Mouse (Mus musculus) brown adipose tissue, adult 24 weeks (tissue): ENCODE results near the gene Psg22. TPM values are rescaled to one million over a fixed set of nuclear protein-coding genes. Genes with fewer than 3 reads are reported as not detected.
"Not testable (repeated sequence)": the region's sequence is repeated elsewhere in the genome, so short reads cannot be mapped to it uniquely, and the experiment has no call there.

ENCODE experiments used
- H3K27ac ChIP-seq: fragments of 200-500 bp; replicated peaks from 2 replicates; pipeline ENCODE4 v1.5.1; 2012; ENCODE audit warnings: low read depth, mild to moderate bottlenecking, low read length
- H3K4me1 ChIP-seq: fragments of 200-500 bp; 2 replicates; pipeline ENCODE4 v1.6.1; 2012; ENCODE audit warnings: low read length, mixed read lengths; ENCODE audit not compliant: control insufficient read depth, insufficient read depth, insufficient read length
- H3K4me3 ChIP-seq: fragments of 200-500 bp; 2 replicates; pipeline ENCODE4 v1.5.1; 2012; ENCODE audit warnings: low read depth, mild to moderate bottlenecking, low read length, moderate library complexity; ENCODE audit not compliant: insufficient read depth
- polyA plus RNA-seq: library from polyadenylated mRNA; stranded (reverse); fragments of >200 nt; gene quantifications from 2 replicates; pipeline ENCODE4 v1.2.4, GENCODE M21; 2012; ENCODE audit not compliant: missing spikeins, insufficient read depth, insufficient read length

Psg22 gene
- not detected in 2 replicates for polyA plus RNA-seq

DNA sequence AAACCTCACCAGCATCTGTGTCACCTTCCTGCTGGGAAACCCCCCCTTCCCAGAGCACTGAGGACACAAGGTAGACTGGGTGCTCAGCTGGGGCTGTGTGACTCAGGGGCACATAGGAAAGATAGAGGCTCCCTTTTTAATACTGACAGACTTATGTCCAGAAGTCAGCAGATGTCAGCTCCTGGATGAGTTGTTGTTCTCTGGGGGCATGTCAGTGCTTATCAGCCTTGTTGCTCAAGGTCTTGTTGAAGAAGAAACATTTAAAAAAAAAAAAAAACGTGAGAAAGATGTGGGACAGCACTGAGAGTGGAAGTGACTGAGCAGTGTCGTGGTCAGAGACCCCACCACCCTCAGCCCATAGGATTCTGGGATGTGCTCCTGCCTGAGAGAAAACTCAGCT lies at the start of gene Psg22:
Gene Psg22, plus strand, starts transcription at position 301 of the 400 bp plus-strand sequence.
- no peak within 1 kb of the TSS for H3K27ac ChIP-seq
- H3K4me3 ChIP-seq = no peak within 1 kb of the TSS
- H3K4me1 ChIP-seq = no peaks in the 10 kb centered on the region; the same call in 1 of the 2 replicates

DNA sequence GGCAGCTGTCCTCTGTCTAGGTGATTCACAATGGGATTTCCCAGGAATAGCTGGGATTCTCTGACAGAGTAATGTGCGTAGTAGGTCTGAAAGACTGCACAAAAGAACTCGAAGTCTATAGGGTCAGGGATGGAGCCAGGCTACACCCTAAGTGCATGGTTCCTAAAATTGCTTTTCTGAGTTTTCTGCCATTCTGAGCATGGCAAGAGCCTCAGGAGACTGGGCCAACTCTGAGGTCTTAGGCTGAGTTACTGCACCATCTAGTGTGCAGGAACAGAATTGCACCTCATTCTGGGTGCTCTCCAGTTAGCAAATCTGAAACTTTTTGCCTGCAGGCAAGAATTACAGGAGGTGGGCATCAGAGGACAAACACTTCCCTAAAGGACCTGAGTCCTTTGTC lies 38.1 kb upstream of the Psg22 start:
- Histone ChIP-seq H3K4me3 (no peak overlapping the region), H3K4me1 (no peaks in the 10 kb centered on the region), H3K27ac (no peak overlapping the region)

DNA sequence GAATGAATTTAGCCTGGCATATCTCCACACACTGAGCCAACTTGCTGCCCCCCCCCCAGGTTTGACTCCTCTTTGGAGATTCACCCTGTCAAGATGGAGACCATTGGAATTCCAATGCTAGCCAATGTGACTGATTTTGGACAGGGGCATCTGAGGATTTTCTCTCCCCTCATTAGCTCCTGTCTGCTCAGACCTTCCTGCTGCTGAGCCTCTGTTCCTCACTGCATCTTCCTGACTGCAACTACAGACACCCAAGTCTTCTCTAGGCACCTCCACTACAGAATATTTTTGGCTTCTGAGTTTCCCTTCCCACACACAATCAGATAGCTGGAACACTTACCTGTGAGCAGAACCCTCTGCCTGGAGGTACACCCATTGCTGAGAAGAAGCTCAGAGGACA lies 32.3 kb upstream of the Psg22 start:
- H3K4me3 ChIP-seq = no peak overlapping the region
- H3K4me1 ChIP-seq = no peaks in the 10 kb centered on the region
- no peak overlapping the region for H3K27ac ChIP-seq

DNA sequence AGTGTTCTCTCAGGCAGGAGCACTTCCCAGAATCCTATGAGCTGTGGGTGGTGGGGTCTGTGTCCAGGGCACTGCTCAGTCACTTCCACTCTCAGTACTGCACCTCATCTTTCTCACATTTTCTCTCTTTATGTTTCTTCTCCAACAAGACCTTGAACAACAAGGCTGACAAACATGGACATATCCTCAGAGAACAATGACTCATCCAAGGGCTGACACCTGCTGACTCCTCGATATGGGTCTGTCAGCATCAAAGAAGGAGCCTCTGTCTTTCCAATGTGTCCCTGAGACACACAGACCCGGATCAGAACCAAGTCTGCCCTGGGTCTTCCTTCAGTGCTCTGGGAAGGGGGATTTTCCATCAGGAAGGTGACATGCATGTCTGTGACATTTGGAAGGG lies 31.8 kb upstream of the Psg22 start, which contains the start of gene Psg20:
Gene Psg20, minus strand, starts transcription at position 101 of the 400 bp plus-strand sequence.
- Histone ChIP-seq H3K4me1 (no peaks in the 10 kb centered on the region), H3K4me3 (no peak within 1 kb of the TSS), H3K27ac (no peak within 1 kb of the TSS)

DNA sequence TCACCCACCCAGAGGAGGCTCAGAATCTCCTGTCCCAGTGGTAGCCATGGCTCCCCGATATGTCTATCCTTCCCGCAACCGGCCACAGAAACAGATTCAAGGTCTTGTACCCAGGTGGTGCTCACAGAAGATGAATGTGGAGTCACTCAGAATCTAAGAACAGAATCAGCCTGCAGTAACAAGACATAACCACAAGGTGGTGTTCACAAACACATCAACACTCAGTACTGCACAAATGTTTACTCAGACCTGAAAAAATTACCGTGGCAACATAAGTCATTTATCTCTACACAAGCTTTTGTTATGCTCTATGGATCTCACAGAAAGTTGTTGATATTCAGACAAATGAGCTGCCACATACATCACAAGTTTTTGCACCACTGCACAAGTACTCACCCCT lies 7.6 kb upstream of the Psg22 start:
- not testable (repeated sequence) for H3K4me3 ChIP-seq, H3K4me1 ChIP-seq, H3K27ac ChIP-seq

DNA sequence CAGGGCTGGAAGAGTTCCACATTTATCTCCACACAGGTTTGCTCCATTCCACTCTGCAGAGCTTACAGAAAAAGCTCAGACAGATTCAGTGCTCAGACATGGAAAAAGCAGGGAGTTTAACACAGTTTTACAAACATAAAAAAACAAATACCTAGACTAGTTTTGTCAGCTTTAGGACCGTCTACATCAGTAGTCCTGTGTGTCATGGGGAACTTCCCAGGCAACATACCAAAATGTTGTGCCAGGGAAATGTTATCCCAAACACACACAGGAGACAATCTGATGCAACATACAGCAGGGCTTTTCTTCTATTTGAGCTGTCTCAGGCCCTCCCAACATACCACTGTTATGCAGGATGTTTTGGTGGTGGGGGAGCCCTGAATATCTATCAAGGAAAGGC lies 7.0 kb upstream of the Psg22 start:
- no peak overlapping the region for H3K27ac ChIP-seq
- H3K4me3 ChIP-seq = no peak overlapping the region
- H3K4me1 ChIP-seq = no peaks in the 10 kb centered on the region; the same call in 1 of the 2 replicates

DNA sequence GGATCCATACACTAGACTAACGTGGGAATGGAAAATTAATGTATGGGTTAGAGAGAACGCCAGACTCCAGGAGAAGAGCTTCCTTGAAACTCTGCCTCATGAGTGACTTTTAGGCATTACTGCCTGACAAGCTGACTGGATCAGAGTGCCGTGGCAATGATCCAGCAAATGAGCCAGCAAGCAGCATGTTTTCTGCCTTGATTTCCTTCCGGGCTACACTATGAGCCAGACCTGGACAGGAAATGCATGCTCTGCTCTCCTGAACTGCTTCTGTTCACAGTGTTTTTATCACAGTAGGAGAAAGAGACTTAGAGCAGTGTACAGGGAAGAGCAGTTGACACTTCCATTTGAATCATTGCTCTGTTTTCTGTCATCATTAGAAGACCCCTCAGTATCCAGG lies 2.3 kb upstream of the Psg22 start:
- H3K27ac ChIP-seq = no peak overlapping the region

DNA sequence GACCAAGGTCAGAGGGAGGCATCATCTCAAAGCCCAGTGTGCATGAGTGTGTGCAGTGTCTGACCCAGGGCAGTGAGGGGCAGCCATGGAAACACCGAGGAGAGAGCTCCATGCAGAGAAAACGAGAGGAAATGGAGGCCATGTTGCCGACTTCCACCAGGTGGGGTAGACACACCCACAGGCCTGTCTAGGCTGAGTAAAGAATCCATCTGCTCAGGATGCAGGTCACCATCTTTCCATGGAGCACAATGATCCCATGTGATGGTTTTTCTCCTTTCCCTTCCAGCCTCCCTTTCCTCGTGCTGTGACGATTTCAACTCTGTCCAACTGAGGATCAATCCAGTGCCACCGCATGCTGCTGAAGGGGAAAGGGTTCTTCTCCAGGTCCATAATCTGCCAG lies 6.1 kb downstream of the Psg22 start:
- no peak overlapping the region for H3K4me3 ChIP-seq
- H3K27ac ChIP-seq = no peak overlapping the region
- no peaks in the 10 kb centered on the region for H3K4me1 ChIP-seq

More for the DNA sequence above, 2.3 kb upstream of the Psg22 start:
- H3K4me1 ChIP-seq = no peaks in the 10 kb centered on the region; the same call in 1 of the 2 replicates
- H3K4me3 ChIP-seq = no peak overlapping the region

DNA sequence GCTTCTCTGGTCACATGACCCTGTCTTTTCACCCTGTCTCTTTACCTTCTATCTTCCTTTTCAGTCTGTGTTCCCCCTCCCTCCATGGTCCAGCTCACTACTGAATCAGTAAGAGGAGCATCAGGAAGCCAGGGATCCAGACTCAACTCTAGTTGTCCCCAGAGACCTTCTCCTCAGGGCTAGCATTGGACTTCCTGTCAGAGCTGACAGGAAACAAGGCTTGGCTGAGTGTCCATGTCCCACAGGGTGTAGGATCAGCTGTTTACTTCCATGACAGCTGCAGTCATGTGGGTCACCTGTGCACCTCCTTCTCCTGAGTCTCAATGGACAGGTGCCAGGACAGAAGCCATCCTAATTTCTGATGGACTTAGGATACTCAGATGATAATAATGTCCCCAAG lies 8.0 kb downstream of the Psg22 start:
- not testable (repeated sequence) for H3K4me1 ChIP-seq, H3K27ac ChIP-seq, H3K4me3 ChIP-seq

DNA sequence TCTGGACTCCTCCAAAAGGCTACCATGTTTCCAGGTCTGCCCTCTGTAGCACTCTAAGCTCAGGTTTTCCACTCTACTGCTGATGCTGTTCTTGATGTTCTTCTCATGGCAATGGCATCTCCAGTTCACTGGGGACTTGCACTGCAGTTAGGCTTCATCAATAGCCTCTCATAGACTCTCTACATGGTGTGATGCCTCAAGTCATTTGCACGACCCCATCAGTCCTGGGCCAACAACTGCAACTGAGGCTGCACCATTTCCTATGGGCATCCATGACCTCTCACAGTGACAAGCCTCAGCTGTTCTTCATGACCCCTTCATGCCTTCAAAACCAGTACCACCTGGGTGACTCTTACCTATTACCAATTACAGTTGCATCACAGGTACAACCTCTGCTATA lies 10.5 kb downstream of the Psg22 start:
- no peak overlapping the region for H3K27ac ChIP-seq
- no peaks in the 10 kb centered on the region for H3K4me1 ChIP-seq
- no peak overlapping the region for H3K4me3 ChIP-seq

DNA sequence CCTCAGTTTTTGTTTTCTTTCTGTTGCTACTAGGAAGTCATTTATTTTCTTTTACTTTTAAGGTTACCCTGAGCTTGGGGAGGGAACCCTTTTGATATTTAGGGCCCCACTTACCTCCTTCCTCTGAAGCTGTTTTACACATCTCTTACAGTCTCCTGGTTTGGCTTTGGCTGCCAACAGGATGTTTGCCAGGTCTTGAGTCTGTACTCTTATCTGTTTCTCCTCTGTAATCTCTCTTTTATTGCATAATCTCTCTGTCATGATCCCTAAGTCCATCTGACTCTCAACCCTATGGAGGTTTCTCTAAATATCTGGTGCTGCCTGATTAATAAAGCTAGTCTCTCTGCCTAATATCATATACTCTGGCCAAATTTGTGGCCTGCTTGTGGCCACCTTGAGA lies 15.2 kb downstream of the Psg22 start:
- H3K4me1 ChIP-seq = no peaks in the 10 kb centered on the region
- no peak overlapping the region for H3K27ac ChIP-seq
- no peak overlapping the region for H3K4me3 ChIP-seq

DNA sequence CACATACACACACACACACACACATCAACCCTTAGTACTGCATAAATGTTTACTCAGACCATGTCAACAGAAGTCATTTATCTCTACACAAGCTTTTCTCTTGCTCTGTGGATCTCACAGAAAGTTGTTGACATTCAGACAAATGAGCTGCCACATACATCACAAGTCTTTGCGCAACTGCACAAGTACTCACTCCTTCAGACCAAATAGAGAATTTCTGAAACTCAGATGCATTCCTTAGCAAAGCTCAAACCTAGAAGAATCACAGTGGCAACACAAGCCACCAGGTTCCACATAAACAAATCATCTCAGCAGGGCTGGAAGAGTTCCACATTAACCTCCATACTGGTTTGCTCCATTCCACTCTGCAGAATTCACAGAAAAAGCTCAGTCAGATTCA lies 16.6 kb downstream of the Psg22 start:
- no peak overlapping the region for H3K4me3 ChIP-seq
- H3K4me1 ChIP-seq = no peaks in the 10 kb centered on the region
- H3K27ac ChIP-seq = no peak overlapping the region

DNA sequence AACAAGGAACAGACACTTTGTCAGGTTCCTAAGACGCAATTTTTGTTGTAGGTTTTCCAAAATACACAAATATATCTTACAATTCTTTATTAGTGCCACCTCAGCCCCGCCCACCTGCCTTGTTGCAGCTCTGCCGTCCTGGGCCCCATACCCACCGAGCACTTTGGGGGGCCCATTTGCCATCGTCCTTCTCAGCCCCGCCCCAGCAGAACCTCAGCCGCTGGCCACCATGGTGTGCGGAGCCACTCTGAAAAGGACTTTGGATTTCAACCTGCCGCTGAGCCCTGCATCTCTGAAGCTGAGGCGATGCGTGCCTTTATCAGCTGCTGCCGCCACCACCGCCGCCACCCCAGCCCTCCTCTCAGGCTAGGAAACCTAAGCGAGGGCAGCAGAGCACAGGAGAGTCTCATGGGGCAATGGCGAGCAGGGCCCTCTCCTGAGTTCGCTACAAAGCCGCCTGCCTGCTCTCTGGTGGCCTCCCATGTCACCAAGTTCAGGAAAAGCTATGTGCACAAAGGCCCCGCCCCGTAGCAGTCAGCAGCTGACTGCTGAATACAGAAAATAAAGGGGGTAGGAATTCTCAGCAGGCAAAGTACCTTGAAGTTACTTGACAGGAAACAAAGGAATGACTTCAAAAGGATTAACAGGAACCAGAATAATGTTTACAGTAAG lies 28.4 kb downstream of the Psg22 start:
- H3K4me1 ChIP-seq = no peaks in the 10 kb centered on the region
- 0 out of 2 replicates have a peak overlapping the region, but pooled peaks have one; percentile 28 for H3K4me3 ChIP-seq
- H3K27ac ChIP-seq = no peak overlapping the region

DNA sequence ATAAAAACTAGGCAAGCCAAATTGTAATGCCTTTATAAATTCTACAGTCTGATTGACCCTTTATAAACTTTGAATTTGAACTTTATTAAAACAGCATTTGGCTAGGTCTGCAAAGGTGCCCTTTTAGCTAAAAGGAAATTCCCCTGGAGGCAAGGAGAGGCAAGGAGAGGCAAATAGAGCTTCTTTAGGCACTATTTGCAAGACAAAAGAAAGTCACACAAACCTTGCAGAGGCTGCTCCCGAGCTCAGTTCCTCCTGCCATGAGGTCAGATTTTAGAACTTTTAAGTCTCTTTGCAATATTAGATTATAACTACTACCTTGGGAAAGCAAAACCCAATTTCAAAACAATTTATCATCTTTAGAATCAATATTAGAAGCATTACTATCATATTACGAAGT lies 29.5 kb downstream of the Psg22 start:
- H3K27ac ChIP-seq, H3K4me3 ChIP-seq, H3K4me1 ChIP-seq: not testable (repeated sequence)

DNA sequence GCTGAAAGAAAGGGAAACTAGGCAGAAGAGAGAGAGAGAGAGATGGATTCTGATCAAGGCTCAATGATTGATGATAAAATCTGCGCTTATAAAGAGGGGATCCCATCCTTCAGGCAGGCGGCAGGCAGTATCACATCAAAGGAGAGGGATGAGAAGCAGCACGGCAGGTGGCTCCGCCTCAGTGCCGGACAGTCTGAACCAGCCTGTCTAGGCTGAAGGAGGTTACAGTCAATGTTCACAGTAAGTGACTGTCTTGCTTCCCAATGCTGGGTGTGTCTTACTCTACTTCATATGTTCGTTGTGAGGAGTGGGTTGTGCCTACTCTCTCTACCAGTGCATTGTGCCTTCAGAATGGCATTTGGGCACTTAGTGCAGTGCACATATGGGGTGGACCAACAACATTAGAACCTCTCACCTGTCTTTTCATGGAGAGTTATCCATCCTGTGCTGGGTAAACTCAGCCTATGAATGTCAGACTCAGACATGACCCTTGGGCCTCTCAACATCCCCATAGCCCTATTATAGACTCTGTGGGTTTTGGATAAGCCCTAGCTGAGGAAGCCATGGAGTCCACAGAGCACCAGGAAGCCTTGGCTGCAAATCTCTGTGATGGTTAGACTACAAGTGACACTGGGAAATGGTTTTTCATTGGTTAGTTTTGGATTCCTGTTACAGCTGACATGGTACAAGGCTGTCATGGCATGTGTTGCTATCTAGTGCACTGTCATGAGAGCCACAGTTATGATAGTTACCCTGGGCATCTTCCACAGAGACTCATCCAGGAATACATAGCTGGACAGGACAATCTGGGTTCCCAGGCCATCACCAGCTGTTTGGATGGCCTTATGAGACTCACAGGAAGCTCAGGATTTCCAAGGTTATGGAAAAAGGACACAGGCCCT lies 31.4 kb downstream of the Psg22 start:
- no peak overlapping the region for H3K4me3 ChIP-seq
- H3K4me1 ChIP-seq = no peaks in the 10 kb centered on the region
- no peak overlapping the region for H3K27ac ChIP-seq
